Mouse (Mus musculus): ENCODE results near the gene Hmg20b. TPM values are rescaled to one million over a fixed set of nuclear protein-coding genes. Genes with fewer than 3 reads are reported as not detected.

Hmg20b gene
- total RNA-seq, 2 experiments from 2014 or later = 88.9 to 92.3 TPM

- DNase-seq = peak; percentile 60 to 70
These were observed 23.4 kb downstream of the Hmg20b start for GRCm38 (mm10) chr10:81326858-81327257.

GRCm38 (mm10) chr10:81325781-81326180 lies 24.5 kb downstream of the Hmg20b start:
- DNase-seq = no peak

- no peak for DNase-seq
These were observed 25.1 kb downstream of the Hmg20b start for GRCm38 (mm10) chr10:81325176-81325575.

GRCm38 (mm10) chr10:81323791-81324530 lies 26.3 kb downstream of the Hmg20b start:
- DNase-seq = no peak

- no peak for DNase-seq
These were observed 27.0 kb downstream of the Hmg20b start for GRCm38 (mm10) chr10:81323141-81323775.

- DNase-seq = no peak
These were observed 27.8 kb downstream of the Hmg20b start for GRCm38 (mm10) chr10:81322444-81322843.

- DNase-seq = no peak
These were observed 28.8 kb downstream of the Hmg20b start for GRCm38 (mm10) chr10:81321436-81321835.

GRCm38 (mm10) chr10:81320550-81321347 lies 29.5 kb downstream of the Hmg20b start, which contains the start of gene Cactin:
Gene Cactin, plus strand, starts transcription at chr10:81321103.
- peak; percentile 99 for DNase-seq

- peak; percentile 97 to 98 for DNase-seq
These were observed 30.3 kb downstream of the Hmg20b start for GRCm38 (mm10) chr10:81319741-81320549.

- DNase-seq = peak in 1 of 2 experiments; percentile 32
These were observed 31.0 kb downstream of the Hmg20b start for GRCm38 (mm10) chr10:81319330-81319699.

GRCm38 (mm10) chr10:81318589-81319329 lies 31.5 kb downstream of the Hmg20b start:
- peak; percentile 82 to 87 for DNase-seq

GRCm38 (mm10) chr10:81317273-81317672 lies 33.0 kb downstream of the Hmg20b start:
- peak; percentile 85 to 91 for DNase-seq

- peak; percentile 37 to 72 for DNase-seq
These were observed 33.8 kb downstream of the Hmg20b start for GRCm38 (mm10) chr10:81316338-81317060.

- DNase-seq = no peak
These were observed 34.7 kb downstream of the Hmg20b start for GRCm38 (mm10) chr10:81315587-81315986.

GRCm38 (mm10) chr10:81314201-81314600 lies 36.1 kb downstream of the Hmg20b start:
- DNase-seq = no peak

- DNase-seq = no peak
These were observed 36.7 kb downstream of the Hmg20b start for GRCm38 (mm10) chr10:81313581-81313980.

GRCm38 (mm10) chr10:81309571-81309970 lies 40.7 kb downstream of the Hmg20b start:
- no peak for DNase-seq

GRCm38 (mm10) chr10:81306837-81307682 lies 43.2 kb downstream of the Hmg20b start:
- DNase-seq = no peak

- DNase-seq = no peak
These were observed 44.1 kb downstream of the Hmg20b start for GRCm38 (mm10) chr10:81306173-81306668.

Measured in adrenal gland, postnatal 36 days (tissue).